Mouse (Mus musculus) ovary, postnatal 14 days (tissue): Measurements from ENCODE around the gene Ccin.

ENCODE experiments used
- DNase-seq: peaks from one replicate; pipeline ENCODE4 v3.0.0; 2022; ENCODE audit warnings: low spot score

The Ccin gene

GRCm38 (mm10) chr4:43983181-43983580, at the start of gene Ccin:
Gene Ccin (plus strand): TSS chr4:43983483.
- DNase-seq: no peak

- no peak for DNase-seq
Observed at GRCm38 (mm10) chr4:43936186-43936585, 47.1 kb upstream of the Ccin start.

GRCm38 (mm10) chr4:43936749-43937674, 46.3 kb upstream of the Ccin start:
- DNase-seq: no peak

DNA sequence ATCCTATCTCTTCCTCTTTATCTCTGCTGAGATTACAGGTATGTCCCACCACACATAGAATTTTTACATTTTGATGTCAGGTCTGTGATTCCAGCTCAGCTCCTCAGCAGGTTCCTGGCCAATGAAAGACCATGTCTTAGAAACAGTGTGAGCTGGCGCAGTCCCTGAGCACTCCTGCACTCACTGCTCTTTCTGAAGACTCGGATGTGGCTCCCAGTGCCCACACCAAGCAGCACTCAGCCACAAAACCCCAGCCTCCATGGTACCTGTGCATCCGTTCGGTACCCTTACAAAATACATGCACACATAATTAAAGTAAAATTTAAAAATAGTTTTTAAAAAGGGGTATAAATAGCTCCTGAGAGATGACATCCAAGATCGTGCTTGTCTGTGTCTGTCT, 42.0 kb upstream of the Ccin start:
- no peak for DNase-seq

GRCm38 (mm10) chr4:43942421-43942820, 40.9 kb upstream of the Ccin start:
- DNase-seq: no peak

GRCm38 (mm10) chr4:43947571-43947970, 35.7 kb upstream of the Ccin start:
- no peak for DNase-seq

DNA sequence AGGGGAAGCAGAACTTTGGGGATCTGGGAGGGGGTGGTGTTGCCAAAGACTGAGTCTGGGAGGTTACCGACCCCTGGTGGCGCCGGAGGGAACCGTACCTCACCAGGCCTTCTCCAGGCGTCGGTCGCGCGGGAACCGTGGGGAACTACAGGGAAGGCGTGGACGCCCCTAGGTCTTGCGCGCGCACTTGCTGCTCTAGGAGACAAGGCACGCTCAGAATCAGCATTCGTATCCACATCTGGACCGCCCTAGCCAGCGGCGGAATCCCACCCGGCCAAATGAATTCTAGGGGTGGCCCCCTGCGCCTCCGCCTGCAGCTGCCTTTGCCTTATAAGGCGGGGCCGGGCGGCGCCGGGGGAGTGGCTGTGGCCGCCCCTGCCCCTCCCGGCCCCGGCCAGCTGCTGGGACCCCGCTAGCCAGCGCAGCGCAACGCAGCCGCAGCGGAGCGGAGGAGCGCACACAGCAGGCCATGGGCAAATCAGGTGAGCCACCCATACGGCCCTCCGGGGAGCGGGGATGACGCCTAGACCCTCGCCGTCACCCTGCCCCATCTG, 25.9 kb upstream of the Ccin start, which contains the start of gene Glipr2:
Glipr2 (plus strand) TSS at position 110 of the 554 bp plus-strand sequence.
- peak; percentile 76 for DNase-seq

DNA sequence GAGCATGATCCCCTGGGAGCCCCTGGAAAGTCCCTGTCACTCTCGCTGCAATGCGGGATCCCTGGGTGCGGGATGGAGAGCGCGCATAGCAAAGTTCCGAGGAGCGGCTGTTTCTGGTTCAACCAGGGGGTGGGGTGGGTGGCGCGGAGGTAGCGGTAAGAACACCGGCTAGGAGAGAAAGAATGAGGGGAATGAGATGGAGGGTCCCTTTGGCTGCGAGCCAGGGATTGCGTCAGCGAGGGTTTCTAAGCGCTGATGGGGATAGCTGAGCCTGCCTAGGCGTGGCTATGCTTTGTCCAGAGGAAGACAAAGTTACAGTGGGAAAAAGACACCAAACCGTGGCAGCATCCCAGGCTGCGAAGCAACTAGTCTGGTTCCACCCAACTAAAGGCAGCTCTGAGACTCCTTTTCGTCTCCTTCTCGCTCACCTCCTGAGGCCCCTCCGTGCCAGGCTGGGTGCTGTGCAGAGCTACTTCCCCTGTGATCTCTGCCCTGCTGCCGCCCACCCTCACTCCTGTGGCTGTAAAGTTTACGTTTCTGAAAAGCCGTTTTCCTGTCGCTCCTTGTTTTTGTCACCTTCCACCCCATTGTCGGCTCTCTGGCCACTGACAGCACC, 25.3 kb upstream of the Ccin start:
- peak; percentile 41 for DNase-seq

GRCm38 (mm10) chr4:43959523-43960179, 23.6 kb upstream of the Ccin start:
- DNase-seq: no peak

GRCm38 (mm10) chr4:43960207-43960606, 23.1 kb upstream of the Ccin start:
- no peak for DNase-seq

- DNase-seq: no peak
Observed at GRCm38 (mm10) chr4:43964326-43964833, 18.9 kb upstream of the Ccin start.

DNA sequence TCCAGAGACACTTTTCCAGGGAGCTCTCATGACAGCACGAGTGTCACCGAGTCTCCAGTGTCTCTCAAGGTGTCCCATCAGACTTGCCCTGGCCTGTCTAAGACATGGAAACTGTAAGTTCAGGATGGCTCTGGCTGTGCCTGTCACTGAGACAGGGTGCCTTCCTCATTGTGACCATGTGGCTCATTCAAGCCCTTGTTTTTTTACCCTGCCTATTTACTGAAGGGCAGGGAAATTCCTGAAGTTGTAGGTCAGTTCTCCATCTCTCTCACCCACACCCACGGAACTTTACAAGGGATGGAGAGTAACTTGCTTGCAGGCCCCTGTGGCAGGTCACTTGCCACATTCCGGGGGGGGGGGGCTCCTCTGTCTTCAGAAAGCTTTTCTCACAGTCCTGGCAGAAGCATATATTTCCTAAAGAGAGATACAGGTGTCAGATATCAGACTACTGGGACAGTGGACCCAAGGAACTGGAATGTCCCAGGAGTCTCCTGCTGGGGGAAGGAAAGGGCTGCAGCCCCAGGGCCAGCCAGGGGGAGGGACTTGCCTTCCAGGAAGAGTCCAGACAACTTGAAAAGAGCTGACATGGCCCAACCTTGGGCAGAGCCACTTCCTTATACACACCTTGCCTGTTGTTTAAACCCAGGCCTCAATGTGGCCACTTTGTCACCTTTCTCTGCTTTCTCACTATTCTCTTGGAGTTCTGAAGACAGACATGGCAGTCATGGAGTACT, 18.2 kb upstream of the Ccin start:
- no peak for DNase-seq

DNA sequence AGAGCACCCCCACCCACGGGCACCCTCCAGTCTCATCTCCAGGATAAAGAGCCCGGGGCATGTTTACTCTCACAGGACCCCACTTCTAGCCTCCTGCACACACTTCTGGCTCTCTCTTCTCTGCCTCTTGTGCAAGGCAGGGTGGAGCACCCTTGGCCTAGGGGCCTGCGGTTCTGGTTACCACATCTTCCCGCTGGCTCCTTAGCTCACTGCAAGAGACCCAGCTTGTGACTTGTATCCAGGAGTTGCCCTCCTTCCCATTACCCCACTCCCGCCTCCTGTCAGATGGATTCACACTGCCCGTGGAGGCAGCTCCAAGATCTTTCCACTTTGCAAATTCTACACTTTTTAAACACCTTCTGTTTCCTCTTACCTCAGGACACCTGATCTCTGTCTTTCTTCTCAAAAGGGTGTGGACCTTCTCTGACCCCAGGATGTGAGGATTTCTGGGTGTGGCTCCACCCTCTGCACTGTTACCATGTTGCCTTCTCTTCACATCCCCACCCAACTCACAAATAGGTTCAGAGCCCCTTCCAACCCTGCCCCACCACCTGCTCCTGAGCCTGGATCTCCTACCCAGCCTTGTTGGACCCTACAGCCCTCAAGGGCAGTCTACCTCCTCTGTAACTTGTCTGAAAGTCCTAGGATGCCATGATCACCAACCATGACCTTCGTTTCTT, 17.3 kb upstream of the Ccin start:
- no peak for DNase-seq

GRCm38 (mm10) chr4:43968650-43969049, 14.6 kb upstream of the Ccin start:
- peak; percentile 56 for DNase-seq

GRCm38 (mm10) chr4:43969373-43969772, 13.9 kb upstream of the Ccin start:
- DNase-seq: no peak

- no peak for DNase-seq
Observed at GRCm38 (mm10) chr4:43970393-43971330, 12.6 kb upstream of the Ccin start.

- no peak for DNase-seq
Observed at GRCm38 (mm10) chr4:43971541-43972136, 11.6 kb upstream of the Ccin start.

GRCm38 (mm10) chr4:43972137-43972591, 11.1 kb upstream of the Ccin start:
- no peak for DNase-seq

DNA sequence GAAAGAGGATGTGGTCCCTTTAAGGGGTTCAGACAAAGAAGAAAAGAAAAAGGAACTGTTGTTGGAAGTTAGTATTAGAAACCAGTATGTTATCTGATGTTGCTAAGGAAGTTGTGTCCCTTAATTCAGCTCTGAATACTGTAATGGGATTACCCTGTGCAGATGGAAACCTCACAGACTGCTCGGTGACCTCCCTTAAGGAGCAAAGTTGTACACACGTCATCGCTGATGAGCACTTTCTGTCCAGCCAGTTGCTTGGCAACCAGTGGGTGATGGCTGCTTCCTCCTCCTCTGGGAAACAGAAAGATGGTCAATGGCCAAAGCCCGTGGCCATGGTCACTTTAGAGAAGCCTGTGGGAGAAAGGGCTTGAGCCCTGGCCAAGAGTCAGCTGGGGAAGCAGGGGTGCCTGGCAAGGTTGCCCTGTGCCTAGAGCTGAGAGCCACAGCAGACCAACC, 9.7 kb upstream of the Ccin start:
- DNase-seq: no peak
